Mouse (Mus musculus): Measurements from ENCODE around the gene Clstn2. TPM values are rescaled to one million over a fixed set of nuclear protein-coding genes. Genes with fewer than 3 reads are reported as not detected.

The Clstn2 gene
- polyA plus RNA-seq, 1 experiment: 0.27 TPM

DNA sequence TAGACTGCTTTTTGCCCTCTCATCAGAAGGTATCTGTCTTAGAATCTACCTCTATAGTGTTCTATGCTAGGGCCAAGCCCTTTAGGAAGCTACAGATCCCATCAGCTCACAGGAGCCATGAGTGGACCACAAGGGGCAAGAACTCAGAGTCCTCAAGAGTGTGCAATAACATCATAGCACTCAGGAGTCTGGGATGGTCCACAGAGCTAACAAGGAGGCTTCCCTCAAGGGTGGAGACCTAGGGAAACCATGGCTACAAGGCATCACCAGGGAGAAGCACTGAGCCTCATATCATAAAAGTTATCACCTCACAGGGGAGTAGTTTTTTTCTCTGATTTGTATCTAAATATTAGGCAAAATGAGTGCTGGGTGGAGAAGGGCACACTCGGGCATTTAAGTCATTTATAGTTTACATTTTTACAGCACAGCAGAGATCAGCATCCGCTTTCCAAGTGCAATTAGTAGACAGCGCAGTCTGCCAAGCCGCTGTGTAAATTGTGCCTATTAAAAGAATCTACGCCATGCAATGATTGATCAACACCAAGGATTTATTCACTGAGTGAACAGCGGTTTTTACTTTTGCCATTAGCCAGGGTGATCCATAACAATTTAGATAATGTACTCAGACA lies 82.5 kb downstream of the Clstn2 start:
- H3K27ac ChIP-seq (ENCODE audit: insufficient read depth, low read depth, low read length): no peak overlapping the region
- H3K36me3 ChIP-seq (ENCODE audit: control insufficient read depth, insufficient read depth, low read length): no peaks in the 10 kb centered on the region
- WGBS: 62% methylated on average over 6 of the region's 6 CpGs
- no peak for TF ChIP-seq POLR2A (IDR thresholded peaks at IDR 0.05; ENCODE audit: low read depth, low read length)
- no peak for TF ChIP-seq CTCF (IDR thresholded peaks at IDR 0.05; ENCODE audit: extremely low read depth, insufficient read length, insufficient replicate concordance, low read depth, low read length)
- no peaks in the 10 kb centered on the region for H3K27me3 ChIP-seq (ENCODE audit: control insufficient read depth, insufficient read depth, low read length)
- H3K4me3 ChIP-seq (ENCODE audit: low read depth, low read length): no peak overlapping the region
- no peaks in the 10 kb centered on the region for H3K4me1 ChIP-seq (ENCODE audit: control insufficient read depth, insufficient read depth, insufficient read length, low read length)

DNA sequence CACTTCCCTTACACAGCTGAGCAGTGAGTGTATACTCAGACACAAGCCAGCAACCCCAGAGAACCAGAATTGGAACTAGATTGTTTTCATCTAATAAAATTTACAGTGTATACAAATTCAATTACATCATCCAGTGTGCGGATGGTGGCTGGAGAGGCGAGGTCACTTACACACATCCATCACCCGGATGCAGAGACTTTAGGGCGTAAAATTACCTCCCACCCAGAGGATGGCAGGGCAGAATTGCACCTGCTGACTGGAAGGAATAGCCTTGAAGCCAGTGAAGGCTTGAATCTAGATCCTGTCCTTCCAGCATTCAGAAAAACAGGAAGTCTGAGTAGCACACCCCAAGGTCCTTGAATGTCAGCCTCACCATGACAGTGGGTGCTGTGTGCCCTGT lies 113.7 kb downstream of the Clstn2 start:
- H3K27ac ChIP-seq (ENCODE audit: insufficient read depth, low read depth, low read length): no peak overlapping the region
- no peak overlapping the region for H3K4me3 ChIP-seq (ENCODE audit: low read depth, low read length)
- TF ChIP-seq CTCF (IDR thresholded peaks at IDR 0.05; ENCODE audit: extremely low read depth, insufficient read length, insufficient replicate concordance, low read depth, low read length): no peak
- TF ChIP-seq POLR2A (IDR thresholded peaks at IDR 0.05; ENCODE audit: low read depth, low read length): no peak
- 68% methylated on average over 4 of the region's 4 CpGs for WGBS
- no peaks in the 10 kb centered on the region for H3K4me1 ChIP-seq (ENCODE audit: control insufficient read depth, insufficient read depth, insufficient read length, low read length)
- H3K36me3 ChIP-seq (ENCODE audit: control insufficient read depth, insufficient read depth, low read length): no peaks in the 10 kb centered on the region
- no peaks in the 10 kb centered on the region for H3K27me3 ChIP-seq (ENCODE audit: control insufficient read depth, insufficient read depth, low read length)

- H3K4me3 ChIP-seq (ENCODE audit: low read depth, low read length): no peak overlapping the region
- H3K27me3 ChIP-seq (ENCODE audit: control insufficient read depth, insufficient read depth, low read length): no peaks in the 10 kb centered on the region
- WGBS: 80% methylated on average over 3 of the region's 3 CpGs
- H3K4me1 ChIP-seq (ENCODE audit: control insufficient read depth, insufficient read depth, insufficient read length, low read length): no peaks in the 10 kb centered on the region
- H3K27ac ChIP-seq (ENCODE audit: insufficient read depth, low read depth, low read length): no peak overlapping the region
- TF ChIP-seq CTCF (IDR thresholded peaks at IDR 0.05; ENCODE audit: extremely low read depth, insufficient read length, insufficient replicate concordance, low read depth, low read length) (no peak), POLR2A (IDR thresholded peaks at IDR 0.05; ENCODE audit: low read depth, low read length) (no peak)
- no peaks in the 10 kb centered on the region for H3K36me3 ChIP-seq (ENCODE audit: control insufficient read depth, insufficient read depth, low read length)
Observed at GRCm38 (mm10) chr9:97891415-97891814, 141.6 kb downstream of the Clstn2 start.

- TF ChIP-seq CTCF (IDR thresholded peaks at IDR 0.05; ENCODE audit: extremely low read depth, insufficient read length, insufficient replicate concordance, low read depth, low read length) (no peak), POLR2A (IDR thresholded peaks at IDR 0.05; ENCODE audit: low read depth, low read length) (no peak)
- Histone ChIP-seq H3K4me3 (ENCODE audit: low read depth, low read length) (no peak overlapping the region), H3K27me3 (ENCODE audit: control insufficient read depth, insufficient read depth, low read length) (no peaks in the 10 kb centered on the region), H3K4me1 (ENCODE audit: control insufficient read depth, insufficient read depth, insufficient read length, low read length) (no peaks in the 10 kb centered on the region), H3K27ac (ENCODE audit: insufficient read depth, low read depth, low read length) (no peak overlapping the region), H3K36me3 (ENCODE audit: control insufficient read depth, insufficient read depth, low read length) (no peaks in the 10 kb centered on the region)
- WGBS: 86% methylated on average over 3 of the region's 3 CpGs
Observed at GRCm38 (mm10) chr9:97883336-97883735, 149.6 kb downstream of the Clstn2 start.

- no peak overlapping the region for H3K4me3 ChIP-seq (ENCODE audit: low read depth, low read length)
- H3K4me1 ChIP-seq (ENCODE audit: control insufficient read depth, insufficient read depth, insufficient read length, low read length): no peaks in the 10 kb centered on the region
- H3K36me3 ChIP-seq (ENCODE audit: control insufficient read depth, insufficient read depth, low read length): no peaks in the 10 kb centered on the region
- WGBS: 63% methylated on average over 8 of the region's 8 CpGs
- TF ChIP-seq POLR2A (IDR thresholded peaks at IDR 0.05; ENCODE audit: low read depth, low read length): no peak
- no peak for TF ChIP-seq CTCF (IDR thresholded peaks at IDR 0.05; ENCODE audit: extremely low read depth, insufficient read length, insufficient replicate concordance, low read depth, low read length)
- H3K27ac ChIP-seq (ENCODE audit: insufficient read depth, low read depth, low read length): no peak overlapping the region
- H3K27me3 ChIP-seq (ENCODE audit: control insufficient read depth, insufficient read depth, low read length): no peaks in the 10 kb centered on the region
Observed at GRCm38 (mm10) chr9:97867013-97867700, 165.8 kb downstream of the Clstn2 start.

- TF ChIP-seq POLR2A (IDR thresholded peaks at IDR 0.05; ENCODE audit: low read depth, low read length): no peak
- no peak for TF ChIP-seq CTCF (IDR thresholded peaks at IDR 0.05; ENCODE audit: extremely low read depth, insufficient read length, insufficient replicate concordance, low read depth, low read length)
- Histone ChIP-seq H3K27me3 (ENCODE audit: control insufficient read depth, insufficient read depth, low read length) (no peaks in the 10 kb centered on the region), H3K4me3 (ENCODE audit: low read depth, low read length) (no peak overlapping the region), H3K27ac (ENCODE audit: insufficient read depth, low read depth, low read length) (no peak overlapping the region), H3K36me3 (ENCODE audit: control insufficient read depth, insufficient read depth, low read length) (no peaks in the 10 kb centered on the region), H3K4me1 (ENCODE audit: control insufficient read depth, insufficient read depth, insufficient read length, low read length) (no peaks in the 10 kb centered on the region)
Observed at GRCm38 (mm10) chr9:97852859-97853258, 180.1 kb downstream of the Clstn2 start.

All from small intestine, adult 2 months (tissue).